Mouse (Mus musculus): ENCODE data around the gene Micu1. TPM values are rescaled to one million over a fixed set of nuclear protein-coding genes. Genes with fewer than 3 reads are reported as not detected.

Micu1 gene
- polyA plus RNA-seq, 1 experiment from 2014 or later = 83.8 TPM

Other genes starting within 250 kb of the Micu1 start
- gene Gm10322, start 86.4 kb upstream of the Micu1 start, polyA plus RNA-seq (2015; fragmentation: Nextera tagmentation; extraction: Ambion mirVana) = not detected in 2 replicates
- 34.8 and 35.3 TPM in 2 replicates for gene Mcu, start 85.8 kb upstream of the Micu1 start, polyA plus RNA-seq (2015; fragmentation: Nextera tagmentation; extraction: Ambion mirVana)
- gene Dnajb12, start 177.1 kb downstream of the Micu1 start, polyA plus RNA-seq (2015; fragmentation: Nextera tagmentation; extraction: Ambion mirVana) = 27.1 and 30.2 TPM in 2 replicates
- 31.0 and 36.3 TPM in 2 replicates for gene Ddit4, start 249.4 kb downstream of the Micu1 start, polyA plus RNA-seq (2015; fragmentation: Nextera tagmentation; extraction: Ambion mirVana)

Measured in kidney, embryonic 15.5 days (tissue).